Mouse (Mus musculus) brain, embryonic 14.5 days (tissue): ENCODE measurements around the gene Tal1.

Experiments
- CTCF ChIP-seq: fragments of 200-500 bp; IDR thresholded peaks from 2 replicates; pipeline ENCODE4 v1.5.1; 2012; ENCODE audit warnings: inconsistent platforms, mild to moderate bottlenecking, moderate library complexity, borderline replicate concordance; ENCODE audit not compliant: insufficient read depth, insufficient read length; ENCODE audit errors: extremely low read depth
- POLR2A ChIP-seq: fragments of 200-500 bp; IDR thresholded peaks from 2 replicates; pipeline ENCODE4 v1.6.1; 2012; ENCODE audit warnings: mild to moderate bottlenecking, inconsistent platforms, borderline replicate concordance; ENCODE audit not compliant: poor library complexity, insufficient read depth, insufficient read length, severe bottlenecking; ENCODE audit errors: extremely low read depth

GRCm38 (mm10) chr4:115086763-115087415, 30.7 kb downstream of the Tal1 start:
- no peak for TF ChIP-seq CTCF
- TF ChIP-seq POLR2A = no peak
